Mouse (Mus musculus) lung, adult 2 months (tissue): ENCODE results near the gene Fndc5.

Experiments
- CTCF ChIP-seq: fragments of 200-500 bp; IDR thresholded peaks from 2 replicates; pipeline ENCODE4 v1.5.1; 2011; ENCODE audit warnings: mild to moderate bottlenecking, low read length, control low read depth; ENCODE audit not compliant: insufficient read depth
- POLR2A ChIP-seq: fragments of 200-500 bp; IDR thresholded peaks from 2 replicates; pipeline ENCODE4 v1.6.1; 2011; ENCODE audit warnings: low read depth, mild to moderate bottlenecking, control low read depth, low read length, borderline replicate concordance; ENCODE audit errors: extremely low read depth

DNA sequence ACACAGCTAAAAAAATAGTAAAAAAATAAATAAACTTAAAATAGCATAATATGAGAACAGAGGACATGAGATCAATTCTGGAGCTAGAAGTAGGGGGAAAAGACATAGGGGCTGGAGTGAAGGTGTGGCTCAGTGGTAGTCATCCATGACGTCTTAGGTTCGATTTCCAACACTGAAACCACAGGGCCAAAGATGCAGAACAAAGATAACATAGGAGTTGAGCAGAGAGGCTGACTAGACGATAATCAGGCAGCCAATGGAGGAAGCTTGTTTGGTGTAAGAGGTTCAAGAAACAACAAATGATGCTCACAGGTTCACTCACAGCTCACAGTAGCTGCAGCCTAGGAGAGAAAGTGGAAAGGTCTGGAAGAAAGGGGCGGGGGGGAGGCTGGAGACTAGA, 4.0 kb downstream of the Fndc5 start:
- TF ChIP-seq CTCF, result no peak
- TF ChIP-seq POLR2A, result no peak
